Mouse (Mus musculus) cortical plate, adult 2 months (tissue): ENCODE data around the gene Clint1.

Experiments
- CTCF ChIP-seq: fragments of 200-500 bp; IDR thresholded peaks from 2 replicates; pipeline ENCODE4 v1.5.1; 2011; ENCODE audit warnings: mild to moderate bottlenecking, control low read depth, low read length; ENCODE audit not compliant: insufficient read depth; ENCODE audit errors: extremely low read depth
- POLR2A ChIP-seq: fragments of 200-500 bp; IDR thresholded peaks from 2 replicates; pipeline ENCODE4 v1.6.1; 2011; ENCODE audit warnings: mild to moderate bottlenecking, low read length, control low read depth; ENCODE audit not compliant: insufficient read depth; ENCODE audit errors: extremely low read depth

DNA sequence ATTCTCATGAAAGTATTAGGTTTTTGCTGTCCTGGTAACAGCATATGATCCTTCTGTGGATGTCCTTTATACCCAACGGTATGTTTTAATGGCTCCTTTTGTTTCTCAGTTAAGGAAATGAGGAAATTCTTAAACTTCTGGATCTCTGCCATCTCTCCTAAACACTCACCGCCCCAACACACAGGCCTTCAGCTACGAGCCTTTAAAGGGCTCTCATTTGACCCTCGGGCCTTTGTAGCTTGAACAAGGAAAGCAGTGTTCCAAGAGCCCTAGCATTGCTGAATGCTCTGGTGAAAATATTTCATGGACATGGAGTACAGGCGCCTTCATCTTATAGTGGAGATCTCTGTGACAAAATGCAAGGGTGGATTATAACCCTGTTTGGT lies 29.8 kb downstream of the Clint1 start:
- TF ChIP-seq CTCF (no peak), POLR2A (no peak)
